Mouse (Mus musculus): Measurements from ENCODE around the gene Entpd1. TPM values are rescaled to one million over a fixed set of nuclear protein-coding genes. Genes with fewer than 3 reads are reported as not detected.

Gene Entpd1
- polyA plus RNA-seq, 1 experiment from 2014 or later: 283 TPM

- 42% methylated on average over 17 of the region's 17 CpGs for WGBS (ENCODE audit: missing documents)
- Histone ChIP-seq H3K27ac (no peak overlapping the region), H3K79me2 (ENCODE audit: inconsistent target) (no peaks in the 10 kb centered on the region), H3K36me3 (ENCODE audit: inconsistent target) (peaks cover 66% of the 10 kb centered on the region), H3K4me3 (ENCODE audit: inconsistent target) (no peak overlapping the region)
These were observed 124.7 kb downstream of the Entpd1 start for GRCm38 (mm10) chr19:40736680-40737512.

GRCm38 (mm10) chr19:40737613-40738012 lies 125.4 kb downstream of the Entpd1 start:
- no peak overlapping the region for H3K27ac ChIP-seq
- H3K36me3 ChIP-seq (ENCODE audit: inconsistent target): peaks cover 66% of the 10 kb centered on the region
- no peaks in the 10 kb centered on the region for H3K79me2 ChIP-seq (ENCODE audit: inconsistent target)
- no peak overlapping the region for H3K4me3 ChIP-seq (ENCODE audit: inconsistent target)
- WGBS (ENCODE audit: missing documents): 87% methylated on average over 5 of the region's 5 CpGs

- 94% methylated on average over 11 of the region's 13 CpGs for WGBS (ENCODE audit: missing documents)
- H3K79me2 ChIP-seq (ENCODE audit: inconsistent target): no peaks in the 10 kb centered on the region
- H3K27ac ChIP-seq: no peak overlapping the region
- no peak overlapping the region for H3K4me3 ChIP-seq (ENCODE audit: inconsistent target)
- H3K36me3 ChIP-seq (ENCODE audit: inconsistent target): peaks cover 55% of the 10 kb centered on the region
These were observed 126.6 kb downstream of the Entpd1 start for GRCm38 (mm10) chr19:40738683-40739324.

- Histone ChIP-seq H3K36me3 (ENCODE audit: inconsistent target) (no peaks in the 10 kb centered on the region), H3K4me3 (ENCODE audit: inconsistent target) (no peak overlapping the region), H3K79me2 (ENCODE audit: inconsistent target) (no peaks in the 10 kb centered on the region), H3K27ac (no peak overlapping the region)
- WGBS (ENCODE audit: missing documents): 81% methylated on average over 4 of the region's 4 CpGs
These were observed 134.4 kb downstream of the Entpd1 start for GRCm38 (mm10) chr19:40746603-40747002.

GRCm38 (mm10) chr19:40748559-40748958 lies 136.4 kb downstream of the Entpd1 start, which contains the start of gene Cc2d2b:
Gene Cc2d2b, plus strand, starts transcription at chr19:40748753.
- no peak within 1 kb of the TSS for H3K4me3 ChIP-seq (ENCODE audit: inconsistent target)
- 87% methylated on average over 16 of the region's 17 CpGs for WGBS (ENCODE audit: missing documents)

GRCm38 (mm10) chr19:40754311-40754710 lies 142.1 kb downstream of the Entpd1 start:
- WGBS (ENCODE audit: missing documents): 23% methylated on average over 1 of the region's 2 CpGs
- no peaks in the 10 kb centered on the region for H3K36me3 ChIP-seq (ENCODE audit: inconsistent target)
- H3K79me2 ChIP-seq (ENCODE audit: inconsistent target): no peaks in the 10 kb centered on the region
- no peak overlapping the region for H3K27ac ChIP-seq
- H3K4me3 ChIP-seq (ENCODE audit: inconsistent target): no peak overlapping the region

More at GRCm38 (mm10) chr19:40748559-40748958, 136.4 kb downstream of the Entpd1 start, which contains the start of gene Cc2d2b:
- no peaks in the 10 kb centered on the region for H3K79me2 ChIP-seq (ENCODE audit: inconsistent target)
- H3K27ac ChIP-seq: no peak within 1 kb of the TSS
- no peaks in the 10 kb centered on the region for H3K36me3 ChIP-seq (ENCODE audit: inconsistent target)

- Histone ChIP-seq H3K4me3 (ENCODE audit: inconsistent target) (no peak overlapping the region), H3K36me3 (ENCODE audit: inconsistent target) (no peaks in the 10 kb centered on the region), H3K79me2 (ENCODE audit: inconsistent target) (no peaks in the 10 kb centered on the region), H3K27ac (no peak overlapping the region)
- 96% methylated on average over 2 of the region's 2 CpGs for WGBS (ENCODE audit: missing documents)
These were observed 147.9 kb downstream of the Entpd1 start for GRCm38 (mm10) chr19:40760071-40760470.

- H3K36me3 ChIP-seq (ENCODE audit: inconsistent target): no peaks in the 10 kb centered on the region
- H3K79me2 ChIP-seq (ENCODE audit: inconsistent target): no peaks in the 10 kb centered on the region
- 52% methylated on average over 21 of the region's 22 CpGs for WGBS (ENCODE audit: missing documents)
- peak overlapping the region; percentile 22 for H3K4me3 ChIP-seq (ENCODE audit: inconsistent target)
- H3K27ac ChIP-seq: no peak overlapping the region
These were observed 150.0 kb downstream of the Entpd1 start for GRCm38 (mm10) chr19:40762023-40762759.

GRCm38 (mm10) chr19:40767189-40767588 lies 155.0 kb downstream of the Entpd1 start:
- Histone ChIP-seq H3K36me3 (ENCODE audit: inconsistent target) (no peaks in the 10 kb centered on the region), H3K4me3 (ENCODE audit: inconsistent target) (no peak overlapping the region), H3K79me2 (ENCODE audit: inconsistent target) (no peaks in the 10 kb centered on the region), H3K27ac (no peak overlapping the region)
- 92% methylated on average over 2 of the region's 2 CpGs for WGBS (ENCODE audit: missing documents)

- WGBS (ENCODE audit: missing documents): 86% methylated on average over 7 of the region's 7 CpGs
- Histone ChIP-seq H3K79me2 (ENCODE audit: inconsistent target) (no peaks in the 10 kb centered on the region), H3K4me3 (ENCODE audit: inconsistent target) (no peak overlapping the region), H3K36me3 (ENCODE audit: inconsistent target) (no peaks in the 10 kb centered on the region), H3K27ac (no peak overlapping the region)
These were observed 157.2 kb downstream of the Entpd1 start for GRCm38 (mm10) chr19:40769341-40769770.

- Histone ChIP-seq H3K79me2 (ENCODE audit: inconsistent target) (no peaks in the 10 kb centered on the region), H3K4me3 (ENCODE audit: inconsistent target) (no peak overlapping the region), H3K27ac (no peak overlapping the region), H3K36me3 (ENCODE audit: inconsistent target) (no peaks in the 10 kb centered on the region)
- 62% methylated on average over 13 of the region's 15 CpGs for WGBS (ENCODE audit: missing documents)
These were observed 176.0 kb downstream of the Entpd1 start for GRCm38 (mm10) chr19:40788004-40788714.

- no peaks in the 10 kb centered on the region for H3K79me2 ChIP-seq (ENCODE audit: inconsistent target)
- H3K4me3 ChIP-seq (ENCODE audit: inconsistent target): no peak overlapping the region
- no peak overlapping the region for H3K27ac ChIP-seq
- H3K36me3 ChIP-seq (ENCODE audit: inconsistent target): no peaks in the 10 kb centered on the region
- 26% methylated on average over 2 of the region's 2 CpGs for WGBS (ENCODE audit: missing documents)
These were observed 176.5 kb downstream of the Entpd1 start for GRCm38 (mm10) chr19:40788715-40789084.
